Mouse (Mus musculus): Measurements from ENCODE around the gene Ttll12. TPM values are rescaled to one million over a fixed set of nuclear protein-coding genes. Genes with fewer than 3 reads are reported as not detected.
A peak's percentile ranks its signal among the peaks of the same experiment; 100 is the strongest.

Ttll12 gene
- polyA plus RNA-seq, 1 experiment from 2014 or later: 14.1 TPM

DNA sequence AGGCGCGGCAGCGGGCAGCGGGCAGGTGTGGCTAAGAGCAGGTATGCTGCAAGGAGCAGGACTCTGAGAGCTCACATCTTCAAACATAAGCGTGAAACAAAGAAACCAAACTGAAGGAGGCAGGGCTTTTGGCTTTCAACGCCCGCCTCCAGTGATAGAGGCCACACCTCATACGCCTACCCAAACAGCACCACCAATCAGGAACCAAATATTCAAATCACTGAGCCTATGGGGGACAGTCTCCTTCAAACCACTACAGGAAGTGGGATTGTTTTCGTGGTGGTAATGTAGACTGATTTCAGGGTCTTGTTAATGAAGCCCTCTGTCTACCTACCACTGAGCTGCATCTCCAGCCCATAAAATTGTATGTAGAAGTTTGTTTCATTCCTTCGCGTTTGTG, 25.3 kb downstream of the Ttll12 start:
- H3K36me3 ChIP-seq (ENCODE audit: control insufficient read depth, insufficient read depth): peaks cover 11% of the 10 kb centered on the region; the same call in 1 of the 2 replicates
- H3K9me3 ChIP-seq (ENCODE audit: control insufficient read depth): no peaks in the 10 kb centered on the region
- no peaks in the 10 kb centered on the region for H3K27me3 ChIP-seq (replicated peaks; ENCODE audit: control insufficient read depth, insufficient read depth, low read length)
- no peak overlapping the region for H3K4me2 ChIP-seq (replicated peaks; ENCODE audit: low read depth)
- 63% methylated on average over 11 of the region's 11 CpGs for WGBS
- no peaks in the 10 kb centered on the region for H3K4me1 ChIP-seq (replicated peaks; ENCODE audit: control insufficient read depth, insufficient read depth, low read length)
- no peak for ATAC-seq
- no peak overlapping the region for H3K9ac ChIP-seq (ENCODE audit: low read depth, low read length)
- H3K4me3 ChIP-seq (ENCODE audit: low read depth, low read length): no peak overlapping the region
- TF ChIP-seq CTCF (IDR thresholded peaks at IDR 0.05; ENCODE audit: low read depth): no peak
- no peak overlapping the region for H3K27ac ChIP-seq (ENCODE audit: low read depth, low read length)

DNA sequence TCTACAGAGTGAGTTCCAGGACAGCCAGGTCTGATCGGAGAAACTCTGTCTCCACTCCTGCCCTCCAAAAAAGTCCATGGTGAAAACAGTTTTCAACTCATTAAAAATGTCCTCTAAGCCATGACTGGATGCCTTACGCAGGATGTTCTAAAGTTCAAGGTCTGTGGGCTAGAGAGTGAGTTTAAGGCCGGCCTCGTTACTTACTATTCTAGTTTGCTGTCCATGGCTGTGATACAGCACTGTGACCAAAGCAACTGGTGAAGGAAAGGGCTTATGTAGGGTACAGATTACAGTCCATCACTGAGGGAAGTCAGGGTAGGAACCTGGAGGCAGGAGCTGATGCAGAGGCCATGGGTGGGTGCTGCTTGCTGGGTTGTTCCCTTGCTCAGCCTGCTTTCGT, 26.4 kb downstream of the Ttll12 start:
- Histone ChIP-seq H3K4me3 (ENCODE audit: low read depth, low read length) (no peak overlapping the region), H3K4me2 (replicated peaks; ENCODE audit: low read depth) (no peak overlapping the region), H3K27ac (ENCODE audit: low read depth, low read length) (no peak overlapping the region), H3K9ac (ENCODE audit: low read depth, low read length) (no peak overlapping the region), H3K9me3 (ENCODE audit: control insufficient read depth) (no peaks in the 10 kb centered on the region), H3K36me3 (ENCODE audit: control insufficient read depth, insufficient read depth) (no peaks in the 10 kb centered on the region; the same call in 1 of the 2 replicates), H3K4me1 (replicated peaks; ENCODE audit: control insufficient read depth, insufficient read depth, low read length) (no peaks in the 10 kb centered on the region), H3K27me3 (replicated peaks; ENCODE audit: control insufficient read depth, insufficient read depth, low read length) (no peaks in the 10 kb centered on the region)
- no peak for TF ChIP-seq CTCF (IDR thresholded peaks at IDR 0.05; ENCODE audit: low read depth)
- ATAC-seq: no peak
- 92% methylated on average over 5 of the region's 5 CpGs for WGBS

DNA sequence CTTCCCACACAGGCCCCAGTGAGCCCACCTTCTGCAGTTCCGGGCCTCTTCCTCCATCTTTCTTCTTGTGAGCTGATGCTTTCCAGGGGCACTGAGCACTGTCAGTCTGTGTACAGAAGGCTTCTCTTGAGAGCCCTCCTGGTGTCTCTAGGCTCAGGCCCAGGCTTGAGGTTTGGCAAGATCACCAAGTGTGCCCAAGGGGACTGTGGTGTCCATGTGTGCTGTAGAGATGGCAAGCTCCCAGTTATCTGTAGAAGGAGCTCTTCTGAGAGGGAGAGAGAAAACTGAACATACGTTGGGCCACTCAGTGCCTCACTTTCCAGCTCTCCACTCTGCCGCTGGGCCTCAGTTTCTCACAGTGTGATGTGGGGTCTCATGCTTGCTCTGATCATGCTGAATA, 27.2 kb downstream of the Ttll12 start:
- no peak for ATAC-seq
- H3K27me3 ChIP-seq (replicated peaks; ENCODE audit: control insufficient read depth, insufficient read depth, low read length): no peaks in the 10 kb centered on the region
- WGBS: 90% methylated on average over 3 of the region's 3 CpGs
- H3K9me3 ChIP-seq (ENCODE audit: control insufficient read depth): no peaks in the 10 kb centered on the region
- no peak overlapping the region for H3K9ac ChIP-seq (ENCODE audit: low read depth, low read length)
- no peaks in the 10 kb centered on the region for H3K4me1 ChIP-seq (replicated peaks; ENCODE audit: control insufficient read depth, insufficient read depth, low read length)
- no peak for TF ChIP-seq CTCF (IDR thresholded peaks at IDR 0.05; ENCODE audit: low read depth)
- H3K36me3 ChIP-seq (ENCODE audit: control insufficient read depth, insufficient read depth): no peaks in the 10 kb centered on the region; the same call in 1 of the 2 replicates
- H3K4me2 ChIP-seq (replicated peaks; ENCODE audit: low read depth): no peak overlapping the region
- no peak overlapping the region for H3K4me3 ChIP-seq (ENCODE audit: low read depth, low read length)
- H3K27ac ChIP-seq (ENCODE audit: low read depth, low read length): no peak overlapping the region

DNA sequence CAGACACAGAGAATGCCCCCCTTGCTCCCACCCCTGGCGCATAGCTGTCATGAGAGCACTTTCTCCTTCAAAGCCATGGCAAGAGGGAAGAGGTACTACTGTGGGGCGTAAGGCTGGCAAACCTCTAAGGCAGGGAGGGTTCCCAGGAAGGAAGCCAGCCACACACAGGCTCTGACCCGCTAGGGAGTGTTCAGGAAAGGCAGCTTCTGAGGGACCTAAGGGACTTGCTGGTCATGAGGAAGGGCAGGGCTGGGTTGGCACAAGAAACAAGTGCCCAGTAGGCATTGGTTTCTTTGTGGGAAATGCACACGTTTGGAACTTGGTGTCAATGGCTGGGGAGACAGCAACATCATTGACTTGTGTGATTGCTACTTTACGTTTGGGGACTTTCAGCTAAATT, 29.0 kb downstream of the Ttll12 start:
- Histone ChIP-seq H3K27ac (ENCODE audit: low read depth, low read length) (no peak overlapping the region), H3K4me2 (replicated peaks; ENCODE audit: low read depth) (no peak overlapping the region), H3K9ac (ENCODE audit: low read depth, low read length) (no peak overlapping the region), H3K4me1 (replicated peaks; ENCODE audit: control insufficient read depth, insufficient read depth, low read length) (no peaks in the 10 kb centered on the region), H3K27me3 (replicated peaks; ENCODE audit: control insufficient read depth, insufficient read depth, low read length) (no peaks in the 10 kb centered on the region), H3K9me3 (ENCODE audit: control insufficient read depth) (no peaks in the 10 kb centered on the region), H3K36me3 (ENCODE audit: control insufficient read depth, insufficient read depth) (no peaks in the 10 kb centered on the region), H3K4me3 (ENCODE audit: low read depth, low read length) (no peak overlapping the region)
- ATAC-seq: no peak
- 82% methylated on average over 5 of the region's 5 CpGs for WGBS
- TF ChIP-seq CTCF (IDR thresholded peaks at IDR 0.05; ENCODE audit: low read depth): no peak

DNA sequence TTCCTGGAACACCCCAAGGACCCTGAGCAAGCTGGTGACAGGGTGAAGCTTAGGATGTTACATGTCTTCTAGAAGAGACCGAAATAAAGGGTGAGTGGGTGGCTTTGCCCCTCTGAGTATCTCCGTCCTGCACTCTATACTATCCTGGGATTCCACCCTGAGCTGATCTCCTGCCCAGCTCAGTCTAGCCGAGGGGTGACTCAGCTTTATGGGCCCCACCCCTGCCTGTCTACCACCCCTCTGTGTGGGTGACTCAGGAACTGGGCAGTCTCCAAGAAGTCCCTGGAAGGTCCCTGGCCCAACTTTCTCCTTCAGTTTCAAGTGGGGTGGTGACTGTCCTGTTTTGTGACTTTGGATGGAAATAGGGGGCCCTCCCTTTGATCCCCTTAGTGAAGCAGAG, 29.5 kb downstream of the Ttll12 start:
- no peak overlapping the region for H3K27ac ChIP-seq (ENCODE audit: low read depth, low read length)
- no peak for ATAC-seq
- H3K36me3 ChIP-seq (ENCODE audit: control insufficient read depth, insufficient read depth): no peaks in the 10 kb centered on the region
- WGBS: 69% methylated on average over 3 of the region's 3 CpGs
- H3K9ac ChIP-seq (ENCODE audit: low read depth, low read length): no peak overlapping the region
- no peak overlapping the region for H3K4me3 ChIP-seq (ENCODE audit: low read depth, low read length)
- TF ChIP-seq CTCF (IDR thresholded peaks at IDR 0.05; ENCODE audit: low read depth): no peak
- H3K9me3 ChIP-seq (ENCODE audit: control insufficient read depth): no peaks in the 10 kb centered on the region
- no peak overlapping the region for H3K4me2 ChIP-seq (replicated peaks; ENCODE audit: low read depth)
- no peaks in the 10 kb centered on the region for H3K4me1 ChIP-seq (replicated peaks; ENCODE audit: control insufficient read depth, insufficient read depth, low read length)
- no peaks in the 10 kb centered on the region for H3K27me3 ChIP-seq (replicated peaks; ENCODE audit: control insufficient read depth, insufficient read depth, low read length)

DNA sequence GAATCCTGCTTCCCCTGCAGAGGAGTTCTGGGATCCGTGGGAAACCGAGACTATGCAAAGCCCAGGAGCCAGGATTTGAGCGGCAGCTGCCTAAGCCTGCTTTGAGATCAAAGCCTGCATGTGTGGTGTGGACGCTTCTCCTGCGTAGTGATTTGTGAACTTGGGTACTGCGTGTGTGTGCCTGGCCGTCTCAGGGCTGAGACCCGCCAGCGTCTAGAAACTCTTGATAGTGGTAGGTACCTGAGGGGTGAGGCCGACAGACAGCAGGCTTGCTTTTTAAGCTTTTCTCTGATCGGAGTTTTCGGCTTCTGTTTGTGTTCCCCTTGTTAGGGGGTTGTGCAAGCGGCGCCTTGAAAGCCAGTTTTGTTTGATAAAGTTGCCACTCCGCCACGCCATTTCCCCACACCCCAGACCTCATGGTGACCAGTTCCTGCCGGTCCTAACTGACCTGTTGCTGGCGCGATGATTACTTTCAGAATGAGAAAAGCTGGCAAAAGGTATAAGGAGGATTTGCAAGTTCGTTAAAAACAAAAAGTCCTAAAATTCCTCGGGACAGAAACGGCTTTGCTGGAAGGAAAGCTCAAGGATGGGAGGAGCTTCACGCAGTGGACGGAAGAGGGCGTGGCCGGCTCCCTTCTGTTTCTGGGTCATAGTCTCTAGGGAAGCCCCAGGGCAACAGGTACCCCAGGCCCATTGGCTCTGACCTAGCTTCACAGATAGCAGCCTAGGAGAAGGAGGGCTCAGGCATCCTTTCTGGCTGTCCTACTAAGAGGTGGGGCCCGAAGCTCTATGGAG, 30.9 kb downstream of the Ttll12 start:
- Histone ChIP-seq H3K36me3 (ENCODE audit: control insufficient read depth, insufficient read depth) (no peaks in the 10 kb centered on the region), H3K4me1 (replicated peaks; ENCODE audit: control insufficient read depth, insufficient read depth, low read length) (no peaks in the 10 kb centered on the region), H3K9ac (ENCODE audit: low read depth, low read length) (peak overlapping the region; percentile 55), H3K4me3 (ENCODE audit: low read depth, low read length) (peak overlapping the region; percentile 60), H3K9me3 (ENCODE audit: control insufficient read depth) (no peaks in the 10 kb centered on the region), H3K27ac (ENCODE audit: low read depth, low read length) (peak overlapping the region; percentile 57), H3K27me3 (replicated peaks; ENCODE audit: control insufficient read depth, insufficient read depth, low read length) (no peaks in the 10 kb centered on the region), H3K4me2 (replicated peaks; ENCODE audit: low read depth) (peak overlapping the region; percentile 99)
- 2% methylated on average over 27 of the region's 27 CpGs for WGBS
- peak; percentile 31; the same call in 1 of the 2 replicates for TF ChIP-seq CTCF (IDR thresholded peaks at IDR 0.05; ENCODE audit: low read depth)
- peak; percentile 23 for ATAC-seq

Data from intestine, postnatal 0 days (tissue).